Mouse (Mus musculus): ENCODE data around the gene Mylk3. TPM values are rescaled to one million over a fixed set of nuclear protein-coding genes. Genes with fewer than 3 reads are reported as not detected.

Gene Mylk3
- polyA plus RNA-seq, 1 experiment = not detected

DNA sequence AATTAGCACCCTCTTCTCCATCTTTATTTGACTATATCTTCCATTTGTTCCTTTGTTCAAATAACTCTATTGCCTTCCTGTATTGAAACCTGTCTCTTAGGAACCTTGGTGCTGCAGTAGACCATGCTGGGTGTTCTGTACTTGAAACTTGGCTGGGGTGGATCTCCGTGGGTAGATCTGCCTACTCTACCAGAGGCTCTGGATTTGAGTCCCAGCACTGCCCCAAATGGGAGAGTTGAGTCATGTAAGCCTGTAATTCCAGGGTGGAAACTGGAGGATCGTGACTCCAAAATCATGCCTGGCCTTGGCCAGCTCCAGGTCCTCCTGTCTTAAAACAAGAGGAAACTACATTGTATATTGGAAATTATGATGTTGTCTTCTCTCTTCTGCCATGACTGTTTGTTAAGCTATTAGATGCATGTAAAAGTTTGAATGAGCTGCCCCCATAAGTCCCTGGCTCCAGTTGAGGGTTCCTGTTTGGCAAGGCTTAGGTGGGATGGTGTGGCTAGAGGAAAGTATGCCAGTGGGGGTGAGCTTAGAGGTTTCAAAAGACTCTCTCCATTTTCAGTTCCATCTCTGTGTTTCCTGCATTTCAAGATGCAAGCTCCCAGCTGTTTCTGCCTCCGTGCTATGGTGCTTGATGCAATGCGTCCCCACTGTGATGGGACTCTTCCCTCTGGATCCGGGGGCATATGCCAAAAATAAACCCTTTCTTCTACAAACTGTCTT, 14.2 kb downstream of the Mylk3 start:
- H3K4me1 ChIP-seq (ENCODE audit: control insufficient read depth, insufficient read depth, insufficient read length, low read length) = no peaks in the 10 kb centered on the region
- no peak overlapping the region for H3K27ac ChIP-seq (replicated peaks; ENCODE audit: low read depth, low read length)
- H3K4me3 ChIP-seq (ENCODE audit: insufficient read depth, low read depth, low read length) = no peak overlapping the region

- Histone ChIP-seq H3K4me3 (ENCODE audit: insufficient read depth, low read depth, low read length) (no peak overlapping the region), H3K27ac (replicated peaks; ENCODE audit: low read depth, low read length) (no peak overlapping the region), H3K4me1 (ENCODE audit: control insufficient read depth, insufficient read depth, insufficient read length, low read length) (peaks cover 6% of the 10 kb centered on the region)
These were observed 21.0 kb downstream of the Mylk3 start for GRCm38 (mm10) chr8:85365176-85365575.

DNA sequence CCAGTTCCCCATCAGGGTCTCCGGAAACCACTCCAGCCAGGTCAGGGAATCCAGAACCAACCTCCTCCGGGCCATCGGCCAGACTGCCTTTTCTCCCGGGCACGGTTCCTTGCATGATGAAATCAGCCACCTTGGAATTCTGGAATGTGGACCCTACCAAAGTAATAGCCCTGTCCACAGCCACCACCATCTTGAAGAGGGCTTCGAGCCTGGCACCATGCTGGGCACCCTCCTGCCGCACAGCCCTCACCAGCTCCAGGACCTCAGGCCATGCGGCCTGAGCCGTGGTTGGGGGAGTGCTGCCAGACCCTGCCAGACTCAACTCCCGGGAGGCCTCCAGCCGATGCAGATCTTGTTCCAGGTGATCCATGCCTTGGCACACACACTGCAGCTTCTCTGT, 21.5 kb downstream of the Mylk3 start:
- no peak overlapping the region for H3K4me3 ChIP-seq (ENCODE audit: insufficient read depth, low read depth, low read length)
- no peak overlapping the region for H3K27ac ChIP-seq (replicated peaks; ENCODE audit: low read depth, low read length)
- H3K4me1 ChIP-seq (ENCODE audit: control insufficient read depth, insufficient read depth, insufficient read length, low read length) = peaks cover 6% of the 10 kb centered on the region

- H3K4me1 ChIP-seq (ENCODE audit: control insufficient read depth, insufficient read depth, insufficient read length, low read length) = peaks cover 6% of the 10 kb centered on the region
- H3K4me3 ChIP-seq (ENCODE audit: insufficient read depth, low read depth, low read length) = no peak overlapping the region
- no peak overlapping the region for H3K27ac ChIP-seq (replicated peaks; ENCODE audit: low read depth, low read length)
These were observed 22.7 kb downstream of the Mylk3 start for GRCm38 (mm10) chr8:85363406-85363805.

DNA sequence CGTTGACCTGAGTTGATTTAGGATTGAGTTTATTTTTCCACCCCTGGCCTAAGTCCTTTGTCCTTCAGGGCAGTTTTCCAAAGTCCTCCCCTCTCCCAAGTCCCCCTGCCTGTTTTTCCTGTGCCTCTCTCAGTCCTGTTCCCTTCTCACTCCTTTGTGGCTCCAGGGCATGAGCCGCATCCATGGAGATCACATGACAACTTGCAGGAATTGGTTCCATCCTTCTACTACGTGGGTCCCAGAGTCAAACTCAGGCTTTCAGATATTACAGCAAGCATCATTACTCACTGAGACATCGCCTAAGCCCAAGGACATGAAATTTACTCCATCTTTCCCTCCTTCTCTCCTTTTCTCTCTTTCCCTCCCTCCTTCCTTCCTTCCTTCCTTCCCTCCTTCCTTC, 23.9 kb downstream of the Mylk3 start:
- Histone ChIP-seq H3K27ac (replicated peaks; ENCODE audit: low read depth, low read length) (no peak overlapping the region), H3K4me1 (ENCODE audit: control insufficient read depth, insufficient read depth, insufficient read length, low read length) (peaks cover 6% of the 10 kb centered on the region), H3K4me3 (ENCODE audit: insufficient read depth, low read depth, low read length) (no peak overlapping the region)

DNA sequence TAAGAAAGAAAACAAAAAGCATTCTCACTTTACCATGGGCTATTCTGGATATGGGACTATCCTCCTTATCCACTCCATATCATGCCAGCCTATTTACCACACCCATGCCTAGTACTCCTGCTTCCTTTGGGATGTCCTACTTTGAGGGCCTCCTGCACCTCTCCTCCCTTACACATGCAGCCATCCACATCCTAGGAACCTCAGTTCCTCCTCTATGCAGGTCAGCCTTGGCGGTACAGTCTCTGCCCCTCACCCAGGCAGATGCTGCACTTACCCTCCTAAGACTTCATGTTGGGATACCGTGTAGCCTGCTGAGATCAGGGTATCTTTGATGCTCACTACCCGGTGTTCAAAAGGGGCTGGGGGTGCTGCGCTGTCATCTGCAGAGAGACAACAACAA, 32.9 kb downstream of the Mylk3 start:
- H3K4me3 ChIP-seq (ENCODE audit: insufficient read depth, low read depth, low read length) = no peak overlapping the region
- no peaks in the 10 kb centered on the region for H3K4me1 ChIP-seq (ENCODE audit: control insufficient read depth, insufficient read depth, insufficient read length, low read length)
- no peak overlapping the region for H3K27ac ChIP-seq (replicated peaks; ENCODE audit: low read depth, low read length)

DNA sequence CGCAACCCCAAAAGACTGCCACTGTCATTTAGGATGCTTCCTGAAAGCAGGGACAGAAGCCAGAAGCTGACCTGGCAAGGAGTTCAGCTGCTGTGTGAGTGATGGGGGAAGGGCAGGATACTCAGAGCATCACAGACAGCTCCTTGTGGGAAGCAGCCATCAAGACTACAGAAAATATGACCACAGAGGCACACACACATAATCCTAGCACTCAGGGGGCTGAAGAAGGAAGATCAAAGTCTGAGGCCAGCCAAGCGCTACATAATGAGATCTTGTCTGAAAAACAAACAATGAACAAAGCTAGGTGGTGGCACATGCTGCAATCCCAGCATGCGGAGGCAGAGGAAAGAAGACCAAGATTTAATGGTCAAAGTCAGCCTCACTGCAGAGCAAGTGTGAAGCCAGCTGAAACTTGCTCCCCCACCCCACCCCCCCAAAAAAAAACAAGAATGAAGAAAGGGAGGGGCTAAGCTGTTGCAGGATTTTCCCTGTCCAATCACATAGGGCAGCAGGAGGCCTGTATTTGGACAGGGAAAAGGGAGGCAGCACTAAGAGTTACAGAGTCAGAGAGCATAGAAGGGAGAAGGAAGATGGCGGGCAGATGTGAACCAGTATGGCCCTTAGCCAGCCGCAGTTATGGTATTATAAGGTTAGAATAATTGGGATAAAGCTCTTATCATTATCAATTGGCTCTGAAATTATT, 46.1 kb downstream of the Mylk3 start:
- Histone ChIP-seq H3K27ac (replicated peaks; ENCODE audit: low read depth, low read length) (no peak overlapping the region), H3K4me3 (ENCODE audit: insufficient read depth, low read depth, low read length) (no peak overlapping the region), H3K4me1 (ENCODE audit: control insufficient read depth, insufficient read depth, insufficient read length, low read length) (no peaks in the 10 kb centered on the region)

DNA sequence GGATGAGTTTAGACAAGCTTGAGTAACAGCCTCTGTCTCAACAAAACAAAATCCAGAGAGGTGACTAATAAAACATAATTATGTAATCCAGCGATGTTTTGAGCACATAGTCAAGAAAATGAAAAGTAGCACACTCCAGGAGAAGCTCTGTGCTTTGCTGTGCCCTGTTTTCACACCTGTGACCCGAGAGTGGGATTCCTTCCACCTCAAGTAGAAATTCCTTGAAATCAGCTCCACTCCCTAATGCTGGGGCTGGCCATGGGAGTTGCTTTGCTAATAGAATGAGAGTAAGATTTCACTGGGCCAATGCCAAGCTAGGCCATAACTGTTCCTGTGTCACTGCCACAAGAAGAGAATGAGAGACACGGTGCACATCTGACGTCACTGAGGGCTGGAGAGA, 48.5 kb downstream of the Mylk3 start:
- Histone ChIP-seq H3K27ac (replicated peaks; ENCODE audit: low read depth, low read length) (no peak overlapping the region), H3K4me3 (ENCODE audit: insufficient read depth, low read depth, low read length) (no peak overlapping the region), H3K4me1 (ENCODE audit: control insufficient read depth, insufficient read depth, insufficient read length, low read length) (no peaks in the 10 kb centered on the region)

DNA sequence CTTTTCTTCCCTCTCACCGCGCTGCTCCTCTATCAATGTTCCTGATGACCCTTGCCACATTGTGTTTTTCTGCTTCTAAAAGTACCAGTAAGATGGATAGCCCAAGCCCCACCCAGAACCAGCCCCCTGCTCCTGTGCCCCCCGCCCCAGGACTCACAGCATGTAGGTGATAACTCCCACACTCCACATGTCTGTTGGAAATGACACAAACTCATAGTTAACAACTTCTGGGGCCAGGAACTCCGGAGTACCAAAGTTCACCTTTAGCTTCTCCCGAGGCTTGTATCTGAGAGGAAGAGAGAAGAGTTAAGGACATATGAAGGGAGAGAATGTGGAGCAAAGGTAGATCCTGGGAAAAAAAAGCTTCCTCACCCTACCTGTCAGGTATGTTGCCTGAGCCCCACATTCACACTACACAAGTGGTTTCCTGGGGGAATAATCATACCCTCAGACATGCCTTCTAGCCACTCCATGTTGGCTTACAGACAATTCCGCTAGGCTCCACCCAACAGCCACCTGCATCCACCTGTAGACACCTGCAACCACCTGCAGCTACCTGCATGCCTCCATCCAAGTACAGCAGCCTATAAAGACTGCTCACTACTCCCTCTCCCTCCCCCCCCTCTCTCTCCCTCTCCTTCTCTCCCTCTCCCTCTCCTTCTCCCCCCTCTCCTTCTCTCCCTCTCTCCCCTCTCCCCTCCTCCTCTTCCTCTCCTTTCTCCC, 49.8 kb downstream of the Mylk3 start:
- Histone ChIP-seq H3K4me1 (ENCODE audit: control insufficient read depth, insufficient read depth, insufficient read length, low read length) (no peaks in the 10 kb centered on the region), H3K4me3 (ENCODE audit: insufficient read depth, low read depth, low read length) (no peak overlapping the region), H3K27ac (replicated peaks; ENCODE audit: low read depth, low read length) (no peak overlapping the region)

GRCm38 (mm10) chr8:85335105-85335504, 51.0 kb downstream of the Mylk3 start:
- Histone ChIP-seq H3K4me3 (ENCODE audit: insufficient read depth, low read depth, low read length) (no peak overlapping the region), H3K27ac (replicated peaks; ENCODE audit: low read depth, low read length) (no peak overlapping the region), H3K4me1 (ENCODE audit: control insufficient read depth, insufficient read depth, insufficient read length, low read length) (no peaks in the 10 kb centered on the region)

- Histone ChIP-seq H3K4me3 (ENCODE audit: insufficient read depth, low read depth, low read length) (no peak overlapping the region), H3K4me1 (ENCODE audit: control insufficient read depth, insufficient read depth, insufficient read length, low read length) (no peaks in the 10 kb centered on the region), H3K27ac (replicated peaks; ENCODE audit: low read depth, low read length) (no peak overlapping the region)
These were observed 56.6 kb downstream of the Mylk3 start for GRCm38 (mm10) chr8:85329506-85329905.

GRCm38 (mm10) chr8:85327036-85327435, 59.1 kb downstream of the Mylk3 start:
- Histone ChIP-seq H3K4me3 (ENCODE audit: insufficient read depth, low read depth, low read length) (no peak overlapping the region), H3K27ac (replicated peaks; ENCODE audit: low read depth, low read length) (no peak overlapping the region), H3K4me1 (ENCODE audit: control insufficient read depth, insufficient read depth, insufficient read length, low read length) (no peaks in the 10 kb centered on the region)

DNA sequence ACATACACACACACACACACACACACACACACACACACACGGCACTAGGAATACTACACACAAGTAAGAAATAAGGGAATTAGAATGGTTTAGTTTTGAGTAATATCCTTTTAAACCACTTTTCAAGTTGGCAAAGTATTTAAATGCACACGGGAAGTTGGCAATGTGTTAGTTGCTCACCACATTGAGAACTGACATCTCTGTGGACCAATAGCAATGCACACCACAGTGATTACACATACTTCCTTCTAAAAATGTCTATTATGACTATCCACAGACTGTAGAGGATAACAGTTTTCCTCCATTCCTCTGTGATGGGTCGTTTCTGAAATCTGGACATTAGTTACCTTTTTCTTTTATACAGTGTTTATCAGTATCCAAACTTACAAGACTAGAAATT, 63.1 kb downstream of the Mylk3 start:
- H3K4me3 ChIP-seq (ENCODE audit: insufficient read depth, low read depth, low read length) = no peak overlapping the region
- H3K27ac ChIP-seq (replicated peaks; ENCODE audit: low read depth, low read length) = no peak overlapping the region
- H3K4me1 ChIP-seq (ENCODE audit: control insufficient read depth, insufficient read depth, insufficient read length, low read length) = no peaks in the 10 kb centered on the region

DNA sequence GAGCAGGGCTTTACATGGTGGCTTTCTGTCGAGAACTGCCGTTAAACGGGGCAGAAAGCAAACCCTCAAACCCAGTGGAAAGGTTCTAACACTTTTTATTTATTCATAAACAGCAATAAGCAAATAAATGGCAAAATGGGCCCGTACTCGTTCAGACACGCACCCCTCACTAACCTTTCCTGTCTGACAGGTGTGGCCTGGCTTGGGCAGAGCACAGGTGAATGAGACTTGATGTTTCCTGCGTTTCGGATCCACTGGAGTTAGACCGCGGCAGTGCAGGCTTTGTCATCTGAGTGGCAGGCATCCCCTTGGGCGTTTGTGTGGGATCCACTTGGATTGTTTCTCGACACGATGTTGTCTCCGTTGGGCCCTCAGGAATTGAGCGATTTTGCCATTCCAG, 64.2 kb downstream of the Mylk3 start:
- H3K27ac ChIP-seq (replicated peaks; ENCODE audit: low read depth, low read length) = no peak overlapping the region
- H3K4me1 ChIP-seq (ENCODE audit: control insufficient read depth, insufficient read depth, insufficient read length, low read length) = no peaks in the 10 kb centered on the region
- H3K4me3 ChIP-seq (ENCODE audit: insufficient read depth, low read depth, low read length) = no peak overlapping the region

DNA sequence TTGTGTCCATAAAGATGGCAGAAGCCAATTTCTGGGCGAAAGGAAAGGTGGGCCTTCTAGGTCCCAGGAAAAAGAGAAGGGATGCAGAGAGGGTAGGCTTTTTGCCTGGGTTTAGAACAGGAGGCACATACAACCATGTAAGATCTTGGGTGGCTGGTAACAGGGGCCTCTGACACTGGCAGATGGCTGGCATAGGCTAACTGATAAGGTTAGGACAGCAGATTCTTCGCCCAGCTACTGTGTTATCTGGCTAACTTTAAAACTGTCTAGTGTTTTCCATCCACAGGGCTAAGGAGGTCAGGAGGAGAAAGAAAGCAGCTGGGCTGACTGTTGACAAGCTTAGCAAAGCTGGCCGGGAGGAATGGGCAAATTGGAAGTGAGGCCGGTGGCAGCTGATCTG, 67.6 kb downstream of the Mylk3 start:
- no peak overlapping the region for H3K4me3 ChIP-seq (ENCODE audit: insufficient read depth, low read depth, low read length)
- no peak overlapping the region for H3K27ac ChIP-seq (replicated peaks; ENCODE audit: low read depth, low read length)
- no peaks in the 10 kb centered on the region for H3K4me1 ChIP-seq (ENCODE audit: control insufficient read depth, insufficient read depth, insufficient read length, low read length)
